Mouse (Mus musculus) MEL (cell line): ENCODE measurements around the gene Psmd8.

ENCODE experiments used
- CTCF ChIP-seq, 3 experiments: IDR thresholded peaks in 2 of 3; conservative IDR thresholded peaks in 1 of 3; 2 replicates each; pipeline ENCODE4 v1.5.1; 2011 to 2012; ENCODE audit warnings: low read length in 3 of 3, low read depth in 2 of 3, mild to moderate bottlenecking in 2 of 3, improper control_type of control experiment in 1 of 3, inconsistent platforms in 1 of 3, mixed read lengths in 1 of 3, moderate library complexity in 1 of 3; ENCODE audit not compliant: control insufficient read depth in 1 of 3, insufficient read depth in 1 of 3, poor library complexity in 1 of 3, severe bottlenecking in 1 of 3
- KAT2A ChIP-seq: conservative IDR thresholded peaks from 2 replicates; pipeline ENCODE4 v1.6.1; 2012; ENCODE audit warnings: low read depth, low read length, improper control_type of control experiment, inconsistent platforms
- MAFK ChIP-seq: IDR thresholded peaks from 2 replicates; pipeline ENCODE4 v1.6.1; 2011; ENCODE audit warnings: low read depth, mild to moderate bottlenecking, low read length, improper control_type of control experiment, borderline replicate concordance
- MAZ ChIP-seq: IDR thresholded peaks from 2 replicates; pipeline ENCODE4 v1.6.1; 2012; ENCODE audit warnings: low read depth, mild to moderate bottlenecking, inconsistent platforms, low read length, improper control_type of control experiment
- NRF1 ChIP-seq: IDR thresholded peaks from 2 replicates; pipeline ENCODE4 v1.6.1; 2014; ENCODE audit warnings: low read depth, mild to moderate bottlenecking, inconsistent platforms, low read length, improper control_type of control experiment, moderate library complexity; ENCODE audit not compliant: poor library complexity, insufficient read depth, severe bottlenecking
- POLR2A ChIP-seq, 2 experiments: IDR thresholded peaks; 2 replicates each; pipeline ENCODE4 v1.6.1; 2011 to 2012; ENCODE audit warnings: low read length in 2 of 2, mild to moderate bottlenecking in 2 of 2, control low read depth in 1 of 2, improper control_type of control experiment in 1 of 2, low read depth in 1 of 2, moderate library complexity in 1 of 2; ENCODE audit not compliant: control insufficient read depth in 1 of 2, insufficient read depth in 1 of 2, poor library complexity in 1 of 2
- TAL1 ChIP-seq: IDR thresholded peaks from 2 replicates; pipeline ENCODE4 v1.6.1; 2012; ENCODE audit warnings: mild to moderate bottlenecking, inconsistent platforms, low read length, moderate library complexity, mixed read lengths
- TCF12 ChIP-seq: IDR thresholded peaks from 2 replicates; pipeline ENCODE4 v1.6.1; 2014; ENCODE audit warnings: low read depth, mild to moderate bottlenecking, inconsistent platforms, low read length, improper control_type of control experiment, moderate library complexity
- USF1 ChIP-seq: IDR thresholded peaks from 2 replicates; pipeline ENCODE4 v1.6.1; 2014; ENCODE audit warnings: low read depth, mild to moderate bottlenecking, inconsistent platforms, low read length, improper control_type of control experiment, moderate library complexity

GRCm38 (mm10) chr7:29180854-29181236 is 344 bp upstream of the Psmd8 start:
- TF ChIP-seq CTCF (IDR thresholded peaks at IDR 0.05 in 2 of 3, conservative IDR thresholded peaks at IDR 0.05 in 1 of 3; ENCODE audit: control insufficient read depth in 1 of 3, insufficient read depth in 1 of 3, low read depth in 2 of 3, low read length in 3 of 3, poor library complexity in 1 of 3, severe bottlenecking in 1 of 3) (no peak; a peak in 1 of 6 replicates), KAT2A (no peak), NRF1 (no peak), MAZ (no peak), USF1 (no peak), MAFK (no peak), POLR2A (IDR thresholded peaks at IDR 0.05; ENCODE audit: control insufficient read depth in 1 of 2, insufficient read depth in 1 of 2, low read depth in 1 of 2, low read length in 2 of 2, poor library complexity in 1 of 2) (no peak), TCF12 (no peak), TAL1 (no peak)
